Mouse (Mus musculus) embryonic facial prominence, embryonic 14.5 days (tissue): ENCODE results near the gene Tnr. TPM values are rescaled to one million over a fixed set of nuclear protein-coding genes. Genes with fewer than 3 reads are reported as not detected.

Experiments
- ATAC-seq: fragments of 200-750 bp; cut with Nextera tagmentation; 2 replicates; pipeline ENCODE4 v1.8.0; 2017; ENCODE audit warnings: low read depth, moderate number of reproducible peaks, moderate TSS enrichment
- DNase-seq: peaks from one replicate; pipeline ENCODE4 v3.0.0-alpha.2; 2015; ENCODE audit warnings: low spot score
- H3K27ac ChIP-seq: fragments of 300-500 bp; sonication (generic); replicated peaks from 2 replicates; pipeline ENCODE4 v1.5.1; 2014; ENCODE audit warnings: low read depth, mild to moderate bottlenecking, low read length, moderate library complexity
- H3K27me3 ChIP-seq: fragments of 300-500 bp; sonication (generic); replicated peaks from 2 replicates; pipeline ENCODE4 v1.6.1; 2014; ENCODE audit warnings: low read length; ENCODE audit not compliant: control insufficient read depth, insufficient read depth
- H3K36me3 ChIP-seq: fragments of 300-500 bp; sonication (generic); 2 replicates; pipeline ENCODE4 v1.6.1; 2014; ENCODE audit warnings: low read length, mixed read lengths; ENCODE audit not compliant: control insufficient read depth, insufficient read depth
- H3K4me1 ChIP-seq: fragments of 300-500 bp; sonication (generic); 2 replicates; pipeline ENCODE4 v1.6.1; 2014; ENCODE audit warnings: antibody characterized with exemption, low read length; ENCODE audit not compliant: control insufficient read depth, insufficient read depth
- H3K4me2 ChIP-seq: fragments of 300-500 bp; sonication (generic); 2 replicates; pipeline ENCODE4 v1.6.1; 2014; ENCODE audit warnings: low read depth, mild to moderate bottlenecking, low read length, moderate library complexity, mixed read lengths
- H3K4me3 ChIP-seq: fragments of 300-500 bp; sonication (generic); 2 replicates; pipeline ENCODE4 v1.5.1; 2014; ENCODE audit warnings: low read depth, mild to moderate bottlenecking, low read length
- H3K9ac ChIP-seq: fragments of 300-500 bp; sonication (generic); 2 replicates; pipeline ENCODE4 v1.6.1; 2014; ENCODE audit warnings: low read depth, mild to moderate bottlenecking, low read length, moderate library complexity, mixed read lengths
- H3K9me3 ChIP-seq: fragments of 300-500 bp; sonication (generic); 2 replicates; pipeline ENCODE4 v1.6.1; 2016; ENCODE audit warnings: low read length; ENCODE audit not compliant: control insufficient read depth
- WGBS: fragments of 180-500 bp; shearing (Covaris S2); extraction: QIAGEN DNeasy Blood & Tissue Kit; methylation state at CpG from one replicate; pipeline ENCODE4 v1.1.7; 2014; 5-methylcytosine and 5-hydroxymethylcytosine counted together
- polyA plus RNA-seq: library from polyadenylated mRNA; unstranded; fragments of >200 nt; fragmentation: Nextera tagmentation; extraction: Ambion mirVana; gene quantifications from 2 replicates; pipeline ENCODE4 v1.2.1, GENCODE M21; 2014

The Tnr gene
- polyA plus RNA-seq, 1 experiment from 2014 or later: 0.11 TPM

DNA sequence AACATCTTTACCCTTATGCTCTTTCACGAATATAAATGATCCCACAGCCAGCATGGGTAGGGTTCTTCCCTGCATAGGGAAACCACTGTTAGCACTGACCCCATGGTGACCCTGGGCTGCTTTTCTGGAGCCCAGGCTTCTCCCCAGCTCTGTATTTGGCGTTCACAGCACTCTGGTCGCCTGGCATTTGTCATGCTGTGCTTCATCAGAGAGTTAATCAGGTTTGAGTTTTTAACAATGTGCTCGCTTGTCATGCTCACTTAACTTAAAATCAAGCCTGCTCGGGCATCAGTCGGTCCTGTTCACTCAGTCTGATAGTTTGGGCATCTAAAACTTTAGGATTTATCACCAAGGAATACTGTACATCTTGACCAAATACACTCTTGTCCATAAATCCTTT lies 227.3 kb downstream of the Tnr start:
- Histone ChIP-seq H3K9ac (no peak overlapping the region), H3K4me1 (peaks cover 4% of the 10 kb centered on the region; the same call in 1 of the 2 replicates), H3K27me3 (no peaks in the 10 kb centered on the region), H3K27ac (no peak overlapping the region), H3K4me3 (no peak overlapping the region), H3K9me3 (no peaks in the 10 kb centered on the region), H3K4me2 (no peak overlapping the region), H3K36me3 (no peaks in the 10 kb centered on the region)
- ATAC-seq (no peak; the same call in 1 of the 2 replicates), DNase-seq (no peak)
- WGBS: 30% methylated on average over 6 of the region's 6 CpGs

DNA sequence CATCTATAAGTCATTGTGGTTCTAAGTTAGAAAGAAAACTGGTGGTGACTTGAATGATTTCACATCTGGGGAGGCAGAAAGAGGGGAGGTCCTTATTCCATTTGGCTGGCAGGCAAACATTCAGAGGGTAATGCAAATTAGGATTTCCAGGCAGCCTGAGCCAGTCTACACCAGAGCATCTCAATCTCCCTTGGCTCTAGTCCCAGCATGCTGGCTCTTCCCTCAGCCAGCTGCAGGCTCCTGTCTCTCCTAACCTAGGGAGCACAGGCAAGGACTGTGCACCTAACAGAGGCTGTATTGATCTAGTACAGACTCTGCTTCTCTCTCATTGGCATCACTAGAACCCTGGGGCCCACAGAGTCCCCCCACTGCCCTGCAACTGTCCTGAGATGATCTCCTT lies 237.4 kb downstream of the Tnr start:
- no peak overlapping the region for H3K9ac ChIP-seq
- 0 out of 2 replicates have a peak, but pooled peaks have one; percentile 50 for ATAC-seq
- DNase-seq: peak; percentile 77
- H3K27ac ChIP-seq: no peak overlapping the region
- H3K36me3 ChIP-seq: no peaks in the 10 kb centered on the region
- no peak overlapping the region for H3K4me3 ChIP-seq
- H3K27me3 ChIP-seq: no peaks in the 10 kb centered on the region
- H3K4me2 ChIP-seq: no peak overlapping the region
- H3K4me1 ChIP-seq: peaks cover 8% of the 10 kb centered on the region
- H3K9me3 ChIP-seq: no peaks in the 10 kb centered on the region

DNA sequence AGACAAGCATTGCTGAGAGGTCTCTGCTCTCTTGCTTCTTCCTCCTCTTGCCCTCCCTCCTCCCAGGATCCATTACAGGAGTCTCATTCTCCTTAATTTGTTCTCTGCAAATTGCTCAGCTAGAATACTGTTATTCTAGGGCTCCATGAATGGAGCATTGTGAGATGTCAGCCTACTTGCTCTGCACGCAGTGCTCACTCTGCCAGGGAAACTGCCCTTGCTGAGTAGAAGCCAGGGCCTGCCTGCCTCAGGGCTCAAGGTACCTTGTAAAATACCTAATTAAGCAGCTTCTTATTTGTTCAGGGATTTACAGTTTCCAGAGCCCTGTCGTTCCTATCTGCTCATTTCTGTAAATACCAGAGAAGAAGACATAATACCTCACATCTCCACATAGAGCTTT lies 240.3 kb downstream of the Tnr start:
- ATAC-seq: no peak
- H3K4me2 ChIP-seq: no peak overlapping the region
- DNase-seq: no peak
- H3K4me1 ChIP-seq: peaks cover 8% of the 10 kb centered on the region
- WGBS: 43% methylated on average over 2 of the region's 2 CpGs
- H3K27me3 ChIP-seq: no peaks in the 10 kb centered on the region
- no peak overlapping the region for H3K27ac ChIP-seq
- H3K9ac ChIP-seq: no peak overlapping the region
- H3K36me3 ChIP-seq: no peaks in the 10 kb centered on the region
- H3K4me3 ChIP-seq: no peak overlapping the region
- no peaks in the 10 kb centered on the region for H3K9me3 ChIP-seq

DNA sequence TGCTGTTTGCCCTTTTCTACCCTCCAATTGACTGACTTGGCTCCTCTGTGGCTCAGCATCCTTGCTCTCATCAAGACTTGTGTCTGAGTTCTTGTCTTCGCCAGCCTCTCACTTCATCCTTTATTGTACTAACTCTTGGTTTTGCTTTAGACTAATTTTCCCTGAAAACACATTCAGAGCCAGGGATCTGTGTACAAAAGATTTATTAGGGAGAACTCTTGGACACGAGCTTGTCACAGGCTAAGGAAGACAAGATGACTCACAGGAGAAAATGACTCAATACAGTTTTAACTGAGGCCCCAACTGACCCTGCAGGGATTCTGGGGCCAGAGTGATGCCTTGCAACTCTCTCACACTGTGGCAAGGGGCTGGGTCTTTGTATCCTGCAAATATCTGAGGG lies 241.3 kb downstream of the Tnr start:
- Histone ChIP-seq H3K9me3 (no peaks in the 10 kb centered on the region), H3K4me2 (no peak overlapping the region), H3K4me1 (peaks cover 8% of the 10 kb centered on the region), H3K27me3 (no peaks in the 10 kb centered on the region), H3K36me3 (no peaks in the 10 kb centered on the region), H3K27ac (no peak overlapping the region), H3K4me3 (no peak overlapping the region), H3K9ac (no peak overlapping the region)
- 65% methylated on average over 2 of the region's 2 CpGs for WGBS
- ATAC-seq (no peak), DNase-seq (no peak)

DNA sequence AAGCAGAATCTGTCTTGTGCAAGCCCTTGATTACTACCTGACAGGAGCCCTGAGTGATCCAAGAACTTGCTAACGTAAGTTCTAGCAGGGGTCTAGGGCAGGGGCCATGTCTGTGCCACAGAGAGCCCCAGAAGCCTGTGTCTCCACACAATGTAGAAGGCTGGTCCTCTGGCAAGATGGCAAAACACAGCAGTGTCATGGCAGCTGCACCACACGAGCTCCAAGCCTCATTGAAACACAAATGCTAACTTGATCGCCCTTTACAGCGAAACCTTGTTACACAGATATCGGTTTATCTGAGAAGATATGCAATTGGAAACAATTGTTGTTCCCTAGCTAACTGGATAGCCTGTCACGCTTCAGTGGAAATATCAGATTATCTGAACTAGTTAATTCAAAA lies 246.4 kb downstream of the Tnr start:
- no peak for ATAC-seq
- no peak overlapping the region for H3K4me2 ChIP-seq
- no peak overlapping the region for H3K4me3 ChIP-seq

DNA sequence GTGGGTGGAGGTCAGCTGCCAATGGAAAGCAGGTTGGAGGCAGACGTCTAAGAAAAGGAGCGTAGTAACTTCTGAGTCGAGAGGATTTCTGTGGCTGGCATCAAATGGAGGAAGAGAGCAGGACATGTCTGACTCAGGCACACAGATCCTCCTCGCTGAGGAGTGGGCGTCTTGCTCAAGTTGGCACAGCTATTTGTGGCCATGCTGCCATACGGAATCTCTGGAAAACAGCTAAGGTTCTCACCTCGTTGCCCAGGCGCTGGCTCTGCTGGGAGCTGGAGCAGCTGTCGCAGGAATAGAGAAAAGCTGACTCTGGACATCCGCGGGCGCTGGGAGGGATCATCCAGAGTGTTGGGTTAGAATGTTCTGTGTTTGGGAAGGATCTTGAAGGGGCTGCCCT lies 250.1 kb downstream of the Tnr start:
- no peak overlapping the region for H3K27ac ChIP-seq
- no peaks in the 10 kb centered on the region; the same call in 1 of the 2 replicates for H3K27me3 ChIP-seq
- no peak for DNase-seq
- H3K4me2 ChIP-seq: no peak overlapping the region
- WGBS: 82% methylated on average over 12 of the region's 12 CpGs
- no peak for ATAC-seq
- no peaks in the 10 kb centered on the region for H3K36me3 ChIP-seq
- H3K4me1 ChIP-seq: 0 out of 2 replicates have a peak, but pooled peaks cover 5% of the 10 kb centered on the region
- H3K9ac ChIP-seq: no peak overlapping the region
- H3K9me3 ChIP-seq: no peaks in the 10 kb centered on the region
- no peak overlapping the region for H3K4me3 ChIP-seq

More for the DNA sequence above, 246.4 kb downstream of the Tnr start:
- no peak for DNase-seq
- Histone ChIP-seq H3K27me3 (no peaks in the 10 kb centered on the region; the same call in 1 of the 2 replicates), H3K27ac (no peak overlapping the region), H3K4me1 (no peaks in the 10 kb centered on the region), H3K9me3 (no peaks in the 10 kb centered on the region), H3K9ac (no peak overlapping the region), H3K36me3 (no peaks in the 10 kb centered on the region)
- 55% methylated on average over 6 of the region's 6 CpGs for WGBS

DNA sequence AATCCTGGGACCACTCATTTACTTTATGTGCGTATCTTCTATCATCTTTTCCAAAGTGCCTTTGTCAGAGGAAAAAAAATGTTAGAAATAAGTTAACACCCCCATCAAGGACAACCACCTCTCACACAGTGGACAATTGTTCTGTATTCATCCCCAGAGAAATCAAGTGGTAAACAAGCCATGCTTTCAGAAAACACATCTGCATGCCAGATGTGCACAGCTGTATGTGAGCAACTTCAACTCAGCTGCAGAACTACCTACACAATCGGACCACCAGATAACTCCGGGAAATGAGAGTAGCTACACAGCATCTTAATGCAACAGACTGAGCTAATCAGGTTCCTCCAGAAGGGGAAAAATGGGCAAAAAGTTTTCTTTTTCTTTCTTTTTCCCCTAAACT lies 251.6 kb downstream of the Tnr start:
- DNase-seq (peak; percentile 51), ATAC-seq (no peak)
- no peaks in the 10 kb centered on the region; the same call in 1 of the 2 replicates for H3K27me3 ChIP-seq
- H3K9ac ChIP-seq: no peak overlapping the region
- no peak overlapping the region for H3K27ac ChIP-seq
- H3K4me3 ChIP-seq: no peak overlapping the region
- no peak overlapping the region for H3K4me2 ChIP-seq
- no peaks in the 10 kb centered on the region for H3K9me3 ChIP-seq
- WGBS: 43% methylated on average over 3 of the region's 3 CpGs
- 0 out of 2 replicates have a peak, but pooled peaks cover 5% of the 10 kb centered on the region for H3K4me1 ChIP-seq
- no peaks in the 10 kb centered on the region for H3K36me3 ChIP-seq

DNA sequence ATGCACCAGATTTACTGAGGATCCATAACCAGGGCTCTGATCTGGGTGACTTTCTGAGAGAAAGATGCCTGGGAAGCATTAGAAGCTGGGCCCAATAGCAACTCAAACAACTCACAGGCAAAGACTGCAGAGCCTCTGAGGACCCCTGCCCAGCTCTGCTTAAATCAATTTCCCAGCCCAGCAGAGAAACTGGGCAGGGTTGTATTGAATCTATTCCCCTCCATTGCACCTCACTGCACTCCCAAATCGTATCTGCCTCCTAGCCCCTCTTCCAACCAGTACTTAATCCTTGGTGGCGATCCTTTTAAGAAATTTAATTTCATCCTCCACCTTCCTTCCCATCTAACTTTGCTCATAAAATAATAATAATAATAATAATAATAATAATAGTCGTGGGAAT lies 253.5 kb downstream of the Tnr start:
- Histone ChIP-seq H3K27ac (no peak overlapping the region), H3K36me3 (no peaks in the 10 kb centered on the region), H3K4me2 (no peak overlapping the region), H3K4me3 (no peak overlapping the region), H3K9ac (no peak overlapping the region), H3K4me1 (0 out of 2 replicates have a peak, but pooled peaks cover 5% of the 10 kb centered on the region), H3K9me3 (no peaks in the 10 kb centered on the region), H3K27me3 (no peaks in the 10 kb centered on the region; the same call in 1 of the 2 replicates)
- DNase-seq (no peak), ATAC-seq (no peak)
- 68% methylated on average over 3 of the region's 3 CpGs for WGBS

DNA sequence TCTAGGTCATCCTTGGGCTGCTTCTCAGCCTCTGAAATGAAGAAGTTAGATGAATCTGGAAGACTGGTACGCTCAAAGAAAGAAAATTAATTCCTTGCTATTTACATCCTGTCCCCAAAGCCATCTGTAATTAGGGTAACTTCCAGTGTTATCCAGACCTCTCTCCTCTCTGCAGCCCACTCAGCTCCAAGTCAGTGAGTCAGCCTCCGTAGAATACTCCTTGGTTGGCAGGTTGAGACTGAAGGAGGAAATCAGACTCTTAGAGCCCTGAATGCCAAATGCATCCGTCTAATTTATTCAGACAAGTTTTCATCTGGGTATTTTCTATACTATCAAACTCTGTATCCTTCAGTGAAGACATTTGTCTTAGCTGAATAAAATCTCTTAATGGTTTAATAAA lies 255.9 kb downstream of the Tnr start:
- H3K4me3 ChIP-seq: no peak overlapping the region
- H3K4me1 ChIP-seq: 0 out of 2 replicates have a peak, but pooled peaks cover 5% of the 10 kb centered on the region
- no peaks in the 10 kb centered on the region for H3K36me3 ChIP-seq
- H3K4me2 ChIP-seq: no peak overlapping the region
- no peaks in the 10 kb centered on the region for H3K27me3 ChIP-seq
- ATAC-seq (no peak), DNase-seq (no peak)
- H3K9me3 ChIP-seq: no peaks in the 10 kb centered on the region
- H3K9ac ChIP-seq: no peak overlapping the region
- H3K27ac ChIP-seq: no peak overlapping the region
- WGBS: 72% methylated on average over 3 of the region's 3 CpGs
